Mouse (Mus musculus): ENCODE data around the gene Nipsnap2.

DNA sequence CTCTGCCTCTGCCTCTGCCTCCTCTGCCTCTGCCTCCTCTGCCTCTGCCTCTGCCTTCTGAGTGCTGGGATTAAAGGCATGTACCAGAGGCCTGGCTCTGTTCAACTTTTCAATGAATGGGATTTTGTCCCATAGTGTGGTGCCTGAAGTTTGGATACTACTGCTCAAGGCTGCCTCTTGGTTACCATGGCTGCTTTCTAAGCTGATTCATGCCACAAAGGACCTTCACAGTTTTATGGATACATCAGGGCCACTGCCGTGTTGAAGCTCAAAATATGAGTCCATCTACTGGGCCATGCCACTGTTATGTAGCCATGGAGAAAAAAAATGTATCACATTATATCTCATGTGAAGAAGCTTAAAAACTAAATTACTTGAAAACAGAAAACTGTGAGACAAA lies 23.2 kb upstream of the Nipsnap2 start:
- TF ChIP-seq CTCF (IDR thresholded peaks at IDR 0.05; ENCODE audit: low read depth) (no peak), EP300 (optimal IDR thresholded peaks at IDR 0.05) (no peak)

Measured in stomach, postnatal 0 days (tissue).